Mouse (Mus musculus) left cerebral cortex, postnatal 36 days (tissue): ENCODE results near the gene Tjp2. TPM values are rescaled to one million over a fixed set of nuclear protein-coding genes. Genes with fewer than 3 reads are reported as not detected.
"Not testable (repeated sequence)": the region's sequence is repeated elsewhere in the genome, so short reads cannot be mapped to it uniquely, and the experiment has no call there.

ENCODE experiments used
- DNase-seq, 2 experiments: peaks; one replicate each; pipeline ENCODE4 v3.0.0; 2021 to 2022; ENCODE audit warnings: low spot score in 2 of 2, mixed read lengths in 1 of 2
- intact Hi-C: fragments of 180-260 bp; cut with DNase I; formaldehyde crosslinking; loops from one replicate; pipeline ENCODE4 v1.15.1; 2025
- total RNA-seq, 2 experiments: library from RNA; stranded (reverse); gene quantifications; 2 replicates each; pipeline ENCODE4 v1.2.3; 2021

Gene Tjp2
- 10 to 100 TPM; 17.1 TPM for total RNA-seq

GRCm38 (mm10) chr19:24224500-24225304 lies at the start of gene Tjp2:
Tjp2 (minus strand) TSS chr19:24225030.
- intact Hi-C loops, result loop anchor here (5.0 kb wide), 2 partner anchors 38 to 72 kb away; no protein-coding TSS in a partner anchor
- DNase-seq, result peak; percentile 35 to 47

- intact Hi-C loops, result no loop called here
- no peak for DNase-seq
These were observed 49.5 kb upstream of the Tjp2 start for GRCm38 (mm10) chr19:24274281-24274680.

- peak; percentile 72 to 78 for DNase-seq
- intact Hi-C loops, result no loop called here
These were observed 47.1 kb upstream of the Tjp2 start for GRCm38 (mm10) chr19:24271746-24272426.

DNA sequence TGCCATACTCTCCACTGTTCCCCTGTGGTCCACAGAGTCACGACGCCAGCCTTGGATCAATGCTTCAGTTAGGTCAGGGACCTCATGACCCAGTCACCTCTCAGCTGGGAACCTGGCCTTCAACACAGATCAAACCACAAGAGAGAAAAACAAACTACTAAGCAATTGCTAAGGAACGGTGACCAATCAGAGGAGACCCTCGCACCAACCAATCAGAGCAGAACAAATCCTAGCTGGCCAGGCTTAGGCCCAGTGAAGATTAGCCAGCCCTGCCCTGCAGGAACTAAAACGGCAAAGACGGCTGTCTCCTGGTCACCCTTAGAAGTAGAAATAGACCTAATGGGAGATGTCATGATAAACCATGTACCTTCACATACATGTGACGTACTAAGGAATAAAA lies 46.5 kb upstream of the Tjp2 start:
- intact Hi-C loops, result no loop called here
- DNase-seq, result peak in 1 of 2 experiments; percentile 25

DNA sequence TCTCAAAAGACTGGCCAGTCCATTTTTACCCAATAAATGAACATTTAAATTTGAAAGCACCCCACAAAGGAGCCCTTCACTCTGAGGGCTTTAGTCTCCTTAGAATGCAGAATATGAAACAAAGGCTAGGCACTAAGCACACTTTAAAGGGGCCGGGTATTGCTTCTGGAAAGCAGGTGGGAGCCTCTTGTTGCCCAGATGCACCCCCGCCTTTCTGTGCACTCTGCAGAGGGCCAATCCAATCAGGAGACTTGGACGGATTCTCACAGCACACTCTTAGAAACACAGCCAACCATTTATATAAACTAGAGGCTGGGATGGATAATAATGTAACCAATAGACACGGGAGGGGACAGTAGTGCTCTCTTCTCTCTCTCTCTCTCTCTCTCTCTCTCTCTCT lies 43.7 kb upstream of the Tjp2 start:
- intact Hi-C loops, result no loop called here

GRCm38 (mm10) chr19:24266046-24266830 lies 41.4 kb upstream of the Tjp2 start:
- no peak for DNase-seq

More for the DNA sequence above, 43.7 kb upstream of the Tjp2 start:
- DNase-seq, result no peak

GRCm38 (mm10) chr19:24264991-24265390 lies 40.2 kb upstream of the Tjp2 start:
- DNase-seq, result peak; percentile 60 to 77

More at GRCm38 (mm10) chr19:24266046-24266830, 41.4 kb upstream of the Tjp2 start:
- intact Hi-C loops, result no loop called here

GRCm38 (mm10) chr19:24262736-24263135 lies 37.9 kb upstream of the Tjp2 start:
- intact Hi-C loops, result loop anchor here (5.0 kb wide), 1 partner anchor 40 kb away; no protein-coding TSS in a partner anchor

More at GRCm38 (mm10) chr19:24264991-24265390, 40.2 kb upstream of the Tjp2 start:
- intact Hi-C loops, result loop anchor here (2.0 to 5.0 kb wide), 2 partner anchors 43 to 112 kb away; no protein-coding TSS in a partner anchor

GRCm38 (mm10) chr19:24259390-24260351 lies 34.8 kb upstream of the Tjp2 start:
- intact Hi-C loops, result loop anchor here (5.0 kb wide), 1 partner anchor 37 kb away; no protein-coding TSS in a partner anchor
- DNase-seq, result no peak

More at GRCm38 (mm10) chr19:24262736-24263135, 37.9 kb upstream of the Tjp2 start:
- no peak for DNase-seq

DNA sequence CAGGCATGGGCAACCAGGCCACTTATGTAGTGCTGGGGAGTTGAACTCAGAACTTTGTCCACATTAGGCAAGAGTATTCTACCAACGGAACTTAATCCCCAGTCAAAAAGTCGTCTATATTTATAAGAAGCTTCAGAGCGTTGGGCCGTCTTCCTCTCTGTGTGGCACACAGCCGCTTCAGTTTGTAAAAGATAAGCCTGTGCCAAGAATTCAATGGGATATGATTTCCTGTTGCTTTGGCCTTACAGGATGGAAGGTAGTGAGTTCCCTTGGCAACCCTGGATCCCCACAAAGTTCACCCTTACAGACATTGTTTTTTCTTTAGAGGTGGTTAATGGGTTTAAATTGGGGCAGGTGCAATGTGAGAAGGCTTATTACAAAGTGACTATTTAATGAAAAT lies 33.5 kb upstream of the Tjp2 start:
- no peak for DNase-seq
- intact Hi-C loops, result no loop called here

DNA sequence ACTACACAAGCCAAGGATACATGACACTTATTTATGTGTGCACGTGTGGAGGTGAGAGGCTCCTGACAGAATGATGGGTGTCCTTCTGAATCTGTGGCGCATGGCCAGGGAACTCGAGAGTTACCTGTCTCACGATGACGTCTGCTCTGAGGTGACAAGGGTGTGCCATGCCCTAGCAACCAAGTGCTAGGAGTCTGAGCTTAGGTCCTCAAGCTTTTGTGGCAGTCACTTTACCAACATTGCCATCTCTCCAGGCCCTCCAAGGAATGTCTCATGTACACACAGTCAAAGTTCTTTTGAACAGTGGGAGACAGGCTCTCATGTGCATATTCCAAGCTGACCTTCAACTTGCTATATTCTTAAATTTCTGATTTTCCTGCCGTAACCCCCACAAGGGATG lies 33.1 kb upstream of the Tjp2 start:
- no peak for DNase-seq
- intact Hi-C loops, result no loop called here

GRCm38 (mm10) chr19:24253657-24254260 lies 28.9 kb upstream of the Tjp2 start:
- no peak for DNase-seq
- intact Hi-C loops, result no loop called here

DNA sequence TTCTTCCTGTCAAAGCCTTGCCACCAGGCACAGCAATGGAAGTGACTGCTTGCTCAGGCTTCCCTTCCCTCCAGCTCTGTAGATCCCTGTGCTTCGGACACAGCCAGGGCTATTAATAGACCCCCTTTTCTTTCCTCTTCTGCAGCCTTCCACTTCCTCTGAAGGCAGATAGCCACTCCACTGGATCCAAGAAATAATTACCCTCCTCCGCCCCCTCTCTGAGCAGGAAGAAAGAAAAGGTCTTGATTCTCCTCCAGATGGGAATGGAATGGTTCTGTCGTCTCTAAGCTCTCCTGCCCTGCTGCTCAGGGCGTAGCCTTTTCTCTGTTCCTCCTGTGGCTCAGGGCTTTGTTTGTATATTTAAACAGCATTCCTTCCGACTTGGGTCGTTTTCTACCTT lies 27.0 kb upstream of the Tjp2 start:
- intact Hi-C loops, result no loop called here
- no peak for DNase-seq

GRCm38 (mm10) chr19:24243340-24243739 lies 18.5 kb upstream of the Tjp2 start:
- no peak for DNase-seq
- intact Hi-C loops, result no loop called here

DNA sequence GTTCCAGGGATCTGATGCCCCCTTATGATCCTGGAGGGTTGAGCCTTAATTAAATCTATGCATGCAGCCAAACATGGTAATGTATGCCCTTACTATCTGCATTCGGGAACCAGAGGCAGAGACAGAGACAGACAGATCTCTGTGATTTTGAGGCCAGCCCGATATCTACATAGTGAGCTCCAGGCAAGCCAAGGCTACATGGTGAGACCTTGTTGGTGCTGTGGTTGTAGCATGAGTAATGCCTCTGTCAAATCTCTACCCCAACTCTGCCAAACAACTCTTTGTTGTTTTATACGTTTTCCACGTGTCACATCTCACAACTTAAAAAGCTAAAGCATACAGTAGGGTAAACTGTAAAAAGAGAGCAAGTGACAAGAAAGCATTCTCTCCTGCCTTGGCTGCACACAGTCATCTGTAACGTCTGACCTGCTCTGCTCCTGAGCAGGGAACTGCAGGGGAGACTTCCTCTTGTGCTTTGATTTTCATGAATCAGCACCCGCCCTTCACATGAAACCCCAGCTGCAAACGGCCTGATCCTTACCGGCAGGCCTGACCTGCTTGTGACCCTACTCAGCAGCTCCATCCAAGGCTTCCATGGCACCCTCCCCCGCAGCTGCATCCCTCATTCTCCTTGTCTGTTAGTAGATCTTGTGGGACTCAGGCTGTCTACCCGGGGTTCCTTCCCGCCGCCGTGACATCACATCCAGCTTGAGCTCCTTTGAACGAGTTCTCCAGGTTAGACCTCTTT lies 17.1 kb upstream of the Tjp2 start:
- DNase-seq, result no peak
- intact Hi-C loops, result no loop called here

- no peak for DNase-seq
- intact Hi-C loops, result no loop called here
These were observed 16.4 kb upstream of the Tjp2 start for GRCm38 (mm10) chr19:24241271-24241670.

DNA sequence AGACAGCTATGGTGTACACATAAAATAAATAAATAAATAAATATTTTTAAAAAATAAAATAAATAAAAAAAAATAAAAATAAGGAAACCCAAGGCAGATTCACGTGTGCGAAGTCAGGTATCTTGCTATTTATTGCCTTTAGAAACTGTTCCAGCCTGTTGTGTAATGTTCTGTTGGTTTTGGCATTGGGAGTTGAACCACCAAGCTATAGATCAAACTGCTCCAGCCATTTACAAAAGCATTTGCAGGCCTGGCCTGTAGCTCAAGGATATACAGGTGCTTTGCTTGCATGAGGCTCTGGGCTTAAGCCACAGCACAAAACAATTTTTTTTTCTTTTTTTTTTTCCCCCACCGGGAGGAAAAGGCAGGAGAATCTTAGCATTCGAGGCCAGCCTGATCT lies 13.2 kb upstream of the Tjp2 start:
- intact Hi-C loops, result no loop called here

GRCm38 (mm10) chr19:24232356-24232755 lies 7.5 kb upstream of the Tjp2 start:
- DNase-seq, intact Hi-C loops: not testable (repeated sequence)

More for the DNA sequence above, 13.2 kb upstream of the Tjp2 start:
- no peak for DNase-seq
